Mouse (Mus musculus) kidney, postnatal 14 days (tissue): ENCODE data around the gene Gm10139.
"Not testable (repeated sequence)": the region's sequence is repeated elsewhere in the genome, so short reads cannot be mapped to it uniquely, and the experiment has no call there.

Experiments
- DNase-seq: peaks from one replicate; pipeline ENCODE4 v3.0.0; 2022; ENCODE audit warnings: mixed read lengths

Gm10139 gene

DNA sequence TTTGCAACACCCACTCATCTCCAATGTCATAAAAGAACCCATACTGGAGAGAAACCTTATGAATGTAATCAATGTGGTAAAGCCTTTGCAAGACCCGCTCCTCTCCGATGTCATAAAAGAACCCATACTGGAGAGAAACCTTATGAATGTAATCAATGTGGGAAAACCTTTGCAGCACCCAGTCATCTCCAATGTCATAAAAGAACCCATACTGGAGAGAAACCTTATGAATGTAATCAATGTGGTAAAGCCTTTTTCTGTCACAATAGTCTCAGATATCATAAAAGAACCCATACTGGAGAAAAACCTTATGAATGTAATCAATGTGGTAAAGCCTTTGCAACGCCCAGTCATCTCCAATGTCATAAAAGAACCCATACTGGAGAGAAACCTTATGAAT, at the start of gene Gm10139:
TSS of gene Gm10139 (plus strand) at position 301 of the 400 bp plus-strand sequence.
- DNase-seq, result not testable (repeated sequence)

DNA sequence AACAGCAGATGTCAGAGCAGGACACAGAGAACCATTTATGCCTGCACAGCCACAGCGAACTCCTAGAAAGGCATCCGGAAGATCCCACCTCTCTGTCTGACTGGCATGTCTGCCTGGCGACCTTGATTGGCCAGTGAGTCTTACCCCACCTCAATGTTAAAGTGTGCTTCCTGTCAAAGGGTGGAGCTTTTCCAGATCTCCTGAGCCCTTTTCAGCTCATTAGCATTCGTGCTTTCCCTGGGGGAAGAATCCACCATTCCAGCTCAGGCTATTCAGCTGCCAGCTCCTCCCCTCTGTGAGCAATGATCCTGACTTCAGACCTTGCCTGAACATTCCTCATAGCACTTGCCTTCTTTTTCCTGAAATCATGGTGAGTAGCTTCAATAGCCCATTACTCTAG, 45.2 kb downstream of the Gm10139 start:
- not testable (repeated sequence) for DNase-seq
